Mouse (Mus musculus) ES-E14 (cell line): ENCODE measurements around the gene Khsrp.

Experiments used
- CHD2 ChIP-seq: IDR thresholded peaks from 2 replicates; pipeline ENCODE4 v1.6.1; 2014; ENCODE audit warnings: mild to moderate bottlenecking, low read depth, low read length, inconsistent platforms
- HCFC1 ChIP-seq: IDR thresholded peaks from 2 replicates; pipeline ENCODE4 v1.6.1; 2012; ENCODE audit warnings: low read length, inconsistent platforms, borderline replicate concordance; ENCODE audit not compliant: insufficient read depth

- TF ChIP-seq HCFC1 (no peak), CHD2 (no peak)
Measured at GRCm38 (mm10) chr17:57070699-57071098, 39.4 kb upstream of the Khsrp start.
